Mouse (Mus musculus): ENCODE measurements at regions not wholly inside any gene's neighbourhood (a gene's known extent, or its start where the extent isn't known, plus 50 kb on each side); places are given as distances from the start of the nearest gene placed in this dataset.

GRCm38 (mm10) chr10:35649930-35650329 is 61.8 kb downstream of the Amd2 start:
- TF ChIP-seq EP300 (optimal IDR thresholded peaks at IDR 0.05): no peak
- no peak for TF ChIP-seq CTCF (IDR thresholded peaks at IDR 0.05; ENCODE audit: low read depth)

Measured in stomach, postnatal 0 days (tissue).